Mouse (Mus musculus): ENCODE results near the gene Abcb8. TPM values are rescaled to one million over a fixed set of nuclear protein-coding genes. Genes with fewer than 3 reads are reported as not detected.

The Abcb8 gene
- total and polyA plus RNA-seq, 2 experiments from 2014 or later: 73.2 to 141 TPM

DNA sequence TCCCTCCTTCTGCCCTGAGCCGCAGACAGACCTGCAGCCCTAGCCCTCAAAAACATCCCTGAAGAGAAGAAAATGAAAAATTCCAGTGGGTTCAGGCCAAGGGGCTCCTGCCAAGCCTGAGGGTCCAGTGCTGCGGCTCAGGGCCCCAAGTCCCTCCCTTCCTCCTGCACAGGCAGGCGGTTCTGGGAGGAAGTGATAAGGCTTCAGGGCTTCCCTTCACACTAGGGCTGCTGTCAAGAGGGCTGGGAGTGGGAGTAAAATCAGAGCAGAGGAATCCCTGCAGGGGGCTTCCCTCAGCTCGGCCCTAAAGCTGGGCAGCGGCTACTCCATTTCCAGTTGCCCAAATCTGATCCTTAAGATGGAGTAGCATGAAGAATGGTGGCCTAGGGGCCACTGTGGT is 27.9 kb upstream of the Abcb8 start:
- no peak for DNase-seq (ENCODE audit: low spot score)
- H3K4me2 ChIP-seq (ENCODE audit: low read depth, low read length): peak overlapping the region; percentile 53
- peak overlapping the region; percentile 47 for H3K9ac ChIP-seq (replicated peaks; ENCODE audit: low read depth, low read length)
- 0 out of 2 replicates have a peak, but pooled peaks cover 7% of the 10 kb centered on the region for H3K36me3 ChIP-seq (replicated peaks; ENCODE audit: control insufficient read depth, insufficient read depth, low read length)
- WGBS: 15% methylated on average over 5 of the region's 5 CpGs
- no peaks in the 10 kb centered on the region for H3K27me3 ChIP-seq (ENCODE audit: control insufficient read depth, insufficient read depth, low read length)
- peak overlapping the region; percentile 83 for H3K27ac ChIP-seq (ENCODE audit: low read depth)
- no peak for TF ChIP-seq EP300 (IDR thresholded peaks at IDR 0.05; ENCODE audit: low read depth)
- H3K4me3 ChIP-seq (ENCODE audit: low read depth, low read length): peak overlapping the region; percentile 39
- 0 out of 2 replicates have a peak, but pooled peaks cover 2% of the 10 kb centered on the region for H3K4me1 ChIP-seq (ENCODE audit: control insufficient read depth, insufficient read depth)
- 0 out of 2 replicates have a peak, but pooled peaks have one; percentile 24 for ATAC-seq (ENCODE audit: insufficient read depth, low read depth)
- no peaks in the 10 kb centered on the region for H3K9me3 ChIP-seq (replicated peaks; ENCODE audit: control insufficient read depth, low read length)

GRCm38 (mm10) chr5:24366426-24366825 is 27.0 kb upstream of the Abcb8 start:
- 73% methylated on average over 9 of the region's 9 CpGs for WGBS
- Histone ChIP-seq H3K36me3 (replicated peaks; ENCODE audit: control insufficient read depth, insufficient read depth, low read length) (0 out of 2 replicates have a peak, but pooled peaks cover 11% of the 10 kb centered on the region), H3K27ac (ENCODE audit: low read depth) (no peak overlapping the region), H3K27me3 (ENCODE audit: control insufficient read depth, insufficient read depth, low read length) (no peaks in the 10 kb centered on the region), H3K9ac (replicated peaks; ENCODE audit: low read depth, low read length) (no peak overlapping the region), H3K4me1 (ENCODE audit: control insufficient read depth, insufficient read depth) (0 out of 2 replicates have a peak, but pooled peaks cover 2% of the 10 kb centered on the region), H3K4me3 (ENCODE audit: low read depth, low read length) (peak overlapping the region; percentile 23), H3K9me3 (replicated peaks; ENCODE audit: control insufficient read depth, low read length) (no peaks in the 10 kb centered on the region), H3K4me2 (ENCODE audit: low read depth, low read length) (peak overlapping the region; percentile 53)
- ATAC-seq (ENCODE audit: insufficient read depth, low read depth) (no peak), DNase-seq (ENCODE audit: low spot score) (no peak)
- TF ChIP-seq CTCF (IDR thresholded peaks at IDR 0.05; ENCODE audit: low read depth) (no peak), EP300 (IDR thresholded peaks at IDR 0.05; ENCODE audit: low read depth) (no peak)

DNA sequence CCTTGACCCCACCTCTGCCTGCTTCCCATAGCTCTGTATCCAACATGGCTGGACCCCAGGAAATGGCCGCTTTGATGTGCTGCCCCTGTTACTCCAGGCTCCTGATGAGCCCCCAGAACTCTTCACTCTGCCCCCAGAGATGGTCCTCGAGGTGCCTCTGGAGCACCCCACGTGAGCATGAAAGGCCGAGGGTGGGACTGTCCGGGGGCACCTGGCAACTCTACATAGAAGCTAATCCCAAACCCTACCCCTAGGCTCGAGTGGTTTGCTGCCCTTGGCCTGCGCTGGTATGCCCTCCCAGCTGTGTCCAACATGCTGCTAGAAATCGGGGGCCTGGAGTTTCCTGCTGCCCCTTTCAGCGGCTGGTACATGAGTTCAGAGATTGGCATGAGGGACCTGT is 23.7 kb upstream of the Abcb8 start:
- peaks cover 8% of the 10 kb centered on the region for H3K4me1 ChIP-seq (ENCODE audit: control insufficient read depth, insufficient read depth)
- no peak overlapping the region for H3K4me3 ChIP-seq (ENCODE audit: low read depth, low read length)
- H3K36me3 ChIP-seq (replicated peaks; ENCODE audit: control insufficient read depth, insufficient read depth, low read length): 0 out of 2 replicates have a peak, but pooled peaks cover 18% of the 10 kb centered on the region
- 82% methylated on average over 9 of the region's 9 CpGs for WGBS
- no peak for TF ChIP-seq CTCF (IDR thresholded peaks at IDR 0.05; ENCODE audit: low read depth)
- TF ChIP-seq EP300 (IDR thresholded peaks at IDR 0.05; ENCODE audit: low read depth): no peak
- ATAC-seq (ENCODE audit: insufficient read depth, low read depth) (no peak), DNase-seq (ENCODE audit: low spot score) (no peak)
- H3K9ac ChIP-seq (replicated peaks; ENCODE audit: low read depth, low read length): no peak overlapping the region
- no peaks in the 10 kb centered on the region for H3K27me3 ChIP-seq (ENCODE audit: control insufficient read depth, insufficient read depth, low read length)
- no peaks in the 10 kb centered on the region for H3K9me3 ChIP-seq (replicated peaks; ENCODE audit: control insufficient read depth, low read length)
- no peak overlapping the region for H3K4me2 ChIP-seq (ENCODE audit: low read depth, low read length)
- H3K27ac ChIP-seq (ENCODE audit: low read depth): no peak overlapping the region

DNA sequence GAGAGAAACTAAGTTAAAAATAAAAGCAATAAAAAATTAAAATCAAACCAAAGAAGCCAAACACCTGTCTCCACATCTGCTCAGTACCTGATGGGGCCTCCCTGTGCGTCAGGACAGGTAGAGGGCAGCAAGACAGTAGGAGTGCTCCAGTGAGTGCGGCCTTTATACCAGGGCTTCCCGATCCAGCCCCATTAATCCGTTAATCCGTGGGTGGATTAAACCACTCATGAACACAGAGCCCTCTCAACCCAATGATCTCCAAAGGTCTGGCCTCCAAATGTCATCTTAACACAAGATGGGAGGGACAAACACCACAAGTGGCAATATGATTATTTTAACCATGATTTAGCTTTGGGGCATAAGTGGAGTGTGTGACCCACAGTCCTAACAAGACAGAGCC is 19.7 kb upstream of the Abcb8 start:
- TF ChIP-seq EP300 (IDR thresholded peaks at IDR 0.05; ENCODE audit: low read depth): no peak
- no peak for TF ChIP-seq CTCF (IDR thresholded peaks at IDR 0.05; ENCODE audit: low read depth)
- 0 out of 2 replicates have a peak, but pooled peaks cover 11% of the 10 kb centered on the region for H3K36me3 ChIP-seq (replicated peaks; ENCODE audit: control insufficient read depth, insufficient read depth, low read length)
- no peak for ATAC-seq (ENCODE audit: insufficient read depth, low read depth)
- H3K4me1 ChIP-seq (ENCODE audit: control insufficient read depth, insufficient read depth): peaks cover 12% of the 10 kb centered on the region
- H3K9me3 ChIP-seq (replicated peaks; ENCODE audit: control insufficient read depth, low read length): no peaks in the 10 kb centered on the region
- peak overlapping the region; percentile 32; the same call in 1 of the 2 replicates for H3K27ac ChIP-seq (ENCODE audit: low read depth)
- no peak overlapping the region for H3K9ac ChIP-seq (replicated peaks; ENCODE audit: low read depth, low read length)
- 82% methylated on average over 5 of the region's 5 CpGs for WGBS
- H3K4me2 ChIP-seq (ENCODE audit: low read depth, low read length): no peak overlapping the region
- no peak for DNase-seq (ENCODE audit: low spot score)
- H3K4me3 ChIP-seq (ENCODE audit: low read depth, low read length): no peak overlapping the region
- H3K27me3 ChIP-seq (ENCODE audit: control insufficient read depth, insufficient read depth, low read length): no peaks in the 10 kb centered on the region

GRCm38 (mm10) chr5:24374216-24374615 is 19.2 kb upstream of the Abcb8 start:
- peaks cover 12% of the 10 kb centered on the region for H3K4me1 ChIP-seq (ENCODE audit: control insufficient read depth, insufficient read depth)
- H3K36me3 ChIP-seq (replicated peaks; ENCODE audit: control insufficient read depth, insufficient read depth, low read length): 0 out of 2 replicates have a peak, but pooled peaks cover 11% of the 10 kb centered on the region
- WGBS: 9% methylated on average over 6 of the region's 6 CpGs
- no peaks in the 10 kb centered on the region for H3K9me3 ChIP-seq (replicated peaks; ENCODE audit: control insufficient read depth, low read length)
- no peak overlapping the region for H3K9ac ChIP-seq (replicated peaks; ENCODE audit: low read depth, low read length)
- no peak overlapping the region for H3K4me2 ChIP-seq (ENCODE audit: low read depth, low read length)
- H3K27me3 ChIP-seq (ENCODE audit: control insufficient read depth, insufficient read depth, low read length): no peaks in the 10 kb centered on the region
- DNase-seq (ENCODE audit: low spot score) (peak; percentile 78), ATAC-seq (ENCODE audit: insufficient read depth, low read depth) (peak; percentile 25; the same call in 1 of the 2 replicates)
- H3K4me3 ChIP-seq (ENCODE audit: low read depth, low read length): no peak overlapping the region
- no peak for TF ChIP-seq CTCF (IDR thresholded peaks at IDR 0.05; ENCODE audit: low read depth)
- TF ChIP-seq EP300 (IDR thresholded peaks at IDR 0.05; ENCODE audit: low read depth): no peak
- H3K27ac ChIP-seq (ENCODE audit: low read depth): peak overlapping the region; percentile 32; the same call in 1 of the 2 replicates
